ENCODE assay signal across 21 mouse cellular contexts in the genomic region with DNA sequence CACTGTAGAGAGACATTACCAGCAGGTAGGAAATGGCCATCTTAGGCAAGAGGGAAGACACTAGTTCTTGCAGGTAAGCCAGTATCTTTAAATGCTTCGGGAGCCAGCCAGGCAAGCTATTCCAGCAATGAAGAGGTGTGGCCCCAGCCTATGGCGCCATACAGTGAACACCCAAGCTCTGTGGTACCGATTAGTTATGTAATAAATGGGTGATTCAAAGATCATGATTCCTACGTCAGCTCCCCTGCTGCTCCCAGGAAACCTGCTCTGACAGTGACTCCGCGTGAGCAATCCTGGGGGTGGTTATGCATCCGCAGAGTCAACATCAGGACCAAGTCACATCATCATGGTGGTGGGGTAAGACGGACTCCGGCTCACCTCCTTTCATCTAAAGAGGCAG. TPM values are rescaled to one million over a fixed set of nuclear protein-coding genes. Genes with fewer than 3 reads are reported as not detected.
DNase-seq lines count a peak whose midpoint lies in the region; ATAC-seq and TF ChIP-seq lines count a peak whose summit lies in the region.
"Had no signal": no experiment of that assay in that cellular context is flagged by ENCODE, and none has a peak within 500 bp of the region (broad histone marks: within the 10 kb centered on the region; RNA-seq: fewer than 3 reads in every experiment).

No protein-coding gene starts in this region.

- H3K4me1 ChIP-seq in embryonic facial prominence, embryonic 15.5 days = no peaks in the 10 kb centered on the region
- peaks cover 13% of the 10 kb centered on the region for H3K4me1 ChIP-seq in embryonic facial prominence, embryonic 10.5 days
- peaks cover 24% of the 10 kb centered on the region for H3K4me1 ChIP-seq in liver, embryonic 11.5 days (replicated peaks; ENCODE audit: control insufficient read depth, insufficient read depth, low read length)
- peaks cover 82% of the 10 kb centered on the region for H3K4me1 ChIP-seq in liver, embryonic 12.5 days
- H3K4me1 ChIP-seq: hindbrain, embryonic 13.5 days had no signal

- H3K4me3 ChIP-seq in embryonic facial prominence, embryonic 15.5 days (replicated peaks) = no peak overlapping the region
- no peak overlapping the region for H3K4me3 ChIP-seq in embryonic facial prominence, embryonic 10.5 days
- no peak overlapping the region for H3K4me3 ChIP-seq in liver, embryonic 11.5 days (ENCODE audit: low read depth, low read length)
- H3K4me3 ChIP-seq in liver, embryonic 12.5 days = no peak overlapping the region
- H3K4me3 ChIP-seq in myocyte = no peak overlapping the region
- H3K4me3 ChIP-seq: embryonic facial prominence, embryonic 12.5 days; hindbrain, embryonic 13.5 days had no signal

- no peak for DNase-seq in embryonic facial prominence, embryonic 10.5 days (ENCODE audit: low spot score)
- DNase-seq in liver, embryonic 11.5 days (ENCODE audit: low spot score) = no peak
- no peak for DNase-seq in heart, postnatal 25 days (ENCODE audit: low spot score)
- no peak for DNase-seq in kidney, adult 8-10 months
- DNase-seq: adrenal gland, adult 8-10 months; adrenal gland, postnatal 36 days; B cell, adult 2 months; cerebellum, adult 11 months; cerebellum, adult 8-10 months; cerebellum, postnatal 14 days; gastrocnemius, adult 2 months; gastrocnemius, postnatal 25 days; heart, postnatal 10 days had no signal

- peak overlapping the region; percentile 18; the same call in 1 of the 2 replicates for H3K27ac ChIP-seq in embryonic facial prominence, embryonic 15.5 days (replicated peaks)
- H3K27ac ChIP-seq in embryonic facial prominence, embryonic 10.5 days (replicated peaks) = no peak overlapping the region
- peak overlapping the region; percentile 8; the same call in 1 of the 2 replicates for H3K27ac ChIP-seq in liver, embryonic 11.5 days (ENCODE audit: low read depth, low read length)
- no peak overlapping the region for H3K27ac ChIP-seq in liver, embryonic 12.5 days
- H3K27ac ChIP-seq: embryonic facial prominence, embryonic 12.5 days; hindbrain, embryonic 13.5 days had no signal

- intact Hi-C loops in heart, postnatal 25 days (cut with DNase I) = loop anchor here (5.0 kb wide), 1 partner anchor 53 kb away; a partner anchor contains a TSS

- H3ac ChIP-seq in myocyte (ENCODE audit: control insufficient read depth, insufficient read length) = no peak overlapping the region

- H3K36me3 ChIP-seq in embryonic facial prominence, embryonic 15.5 days = no peaks in the 10 kb centered on the region
- H3K36me3 ChIP-seq in embryonic facial prominence, embryonic 10.5 days (replicated peaks) = no peaks in the 10 kb centered on the region
- H3K36me3 ChIP-seq in liver, embryonic 11.5 days (ENCODE audit: control insufficient read depth, insufficient read depth, low read length) = no peaks in the 10 kb centered on the region
- H3K36me3 ChIP-seq in liver, embryonic 12.5 days = no peaks in the 10 kb centered on the region
- H3K36me3 ChIP-seq in myocyte (ENCODE audit: control insufficient read depth, insufficient read depth) = no peaks in the 10 kb centered on the region
- H3K36me3 ChIP-seq: embryonic facial prominence, embryonic 12.5 days; G1E; hindbrain, embryonic 13.5 days had no signal

- no peaks in the 10 kb centered on the region for H3K9me3 ChIP-seq in embryonic facial prominence, embryonic 15.5 days (replicated peaks)
- no peaks in the 10 kb centered on the region for H3K9me3 ChIP-seq in embryonic facial prominence, embryonic 10.5 days
- no peaks in the 10 kb centered on the region for H3K9me3 ChIP-seq in liver, embryonic 11.5 days (ENCODE audit: control insufficient read depth, low read length)
- H3K9me3 ChIP-seq in liver, embryonic 12.5 days (replicated peaks) = no peaks in the 10 kb centered on the region
- H3K9me3 ChIP-seq: embryonic facial prominence, embryonic 12.5 days; G1E; hindbrain, embryonic 13.5 days had no signal

- H3K9ac ChIP-seq in embryonic facial prominence, embryonic 15.5 days = no peak overlapping the region
- no peak overlapping the region for H3K9ac ChIP-seq in liver, embryonic 11.5 days (ENCODE audit: low read depth, low read length)
- H3K9ac ChIP-seq in liver, embryonic 12.5 days = no peak overlapping the region
- H3K9ac ChIP-seq: embryonic facial prominence, embryonic 12.5 days; hindbrain, embryonic 13.5 days had no signal

- H3K79me2 ChIP-seq in myocyte (ENCODE audit: control insufficient read depth, insufficient read depth) = no peaks in the 10 kb centered on the region

- H3K4me2 ChIP-seq in embryonic facial prominence, embryonic 15.5 days (replicated peaks) = no peak overlapping the region
- no peak overlapping the region for H3K4me2 ChIP-seq in liver, embryonic 11.5 days
- H3K4me2 ChIP-seq in liver, embryonic 12.5 days = no peak overlapping the region
- peak overlapping the region; percentile 79 for H3K4me2 ChIP-seq in myocyte (ENCODE audit: low read depth)
- H3K4me2 ChIP-seq: embryonic facial prominence, embryonic 12.5 days; hindbrain, embryonic 13.5 days had no signal

- 81% methylated on average over 9 of the region's 9 CpGs for WGBS in embryonic facial prominence, embryonic 15.5 days
- WGBS in embryonic facial prominence, embryonic 10.5 days = 94% methylated on average over 9 of the region's 9 CpGs
- 97% methylated on average over 9 of the region's 9 CpGs for WGBS in liver, embryonic 11.5 days
- 88% methylated on average over 9 of the region's 9 CpGs for WGBS in liver, embryonic 12.5 days (ENCODE audit: insufficient replicate concordance)

- no peak for TF ChIP-seq POLR2A in myocyte (IDR thresholded peaks at IDR 0.05; ENCODE audit: insufficient read length, low read depth)

- no peak for ATAC-seq in embryonic facial prominence, embryonic 15.5 days (ENCODE audit: insufficient number of reproducible peaks, low FRiP score, low TSS enrichment, low read depth)
- no peak for ATAC-seq in liver, embryonic 11.5 days (replicated peaks; ENCODE audit: low FRiP score)
- no peak for ATAC-seq in liver, embryonic 12.5 days
- ATAC-seq: CD4-positive, CD25-positive, alpha-beta regulatory T cell, adult 4 months; forebrain, embryonic 14.5 days had no signal

- H3K27me3 ChIP-seq in embryonic facial prominence, embryonic 15.5 days = no peaks in the 10 kb centered on the region
- H3K27me3 ChIP-seq in embryonic facial prominence, embryonic 10.5 days (replicated peaks; ENCODE audit: low read depth, poor library complexity, severe bottlenecking) = no peaks in the 10 kb centered on the region
- no peaks in the 10 kb centered on the region for H3K27me3 ChIP-seq in liver, embryonic 11.5 days (replicated peaks; ENCODE audit: control insufficient read depth, insufficient read depth, low read length)
- H3K27me3 ChIP-seq in liver, embryonic 12.5 days (replicated peaks) = no peaks in the 10 kb centered on the region
- no peaks in the 10 kb centered on the region for H3K27me3 ChIP-seq in myocyte (ENCODE audit: control insufficient read depth, insufficient read depth, insufficient read length)
- H3K27me3 ChIP-seq: embryonic facial prominence, embryonic 12.5 days; hindbrain, embryonic 13.5 days had no signal

TF ChIP-seq in myocyte, 11 proteins besides CTCF, POLR2A, EP300 and RAD21:
- TF ChIP-seq REST (IDR thresholded peaks at IDR 0.05; ENCODE audit: insufficient read depth, insufficient read length) = no peak
- TF ChIP-seq POLR2AphosphoS2 (IDR thresholded peaks at IDR 0.05; ENCODE audit: insufficient read length, low read depth) = no peak
- TF ChIP-seq CEBPB (IDR thresholded peaks at IDR 0.05; ENCODE audit: insufficient read depth, poor library complexity, severe bottlenecking) = no peak
- no peak for TF ChIP-seq TCF3 (IDR thresholded peaks at IDR 0.05; ENCODE audit: insufficient read length, low read depth)
- no peak for TF ChIP-seq MYOG (IDR thresholded peaks at IDR 0.05; ENCODE audit: control insufficient read depth in 1 of 3, insufficient read depth in 1 of 3, insufficient read length in 2 of 3, low read depth in 2 of 3)
- TF ChIP-seq USF1 (IDR thresholded peaks at IDR 0.05; ENCODE audit: low read depth) = no peak
- no peak for TF ChIP-seq E2F4 (IDR thresholded peaks at IDR 0.05; ENCODE audit: insufficient read depth)
TF ChIP-seq in myocyte: peak in this region for 0.

RNA-seq across cellular contexts. Expression of a gene that starts 51.1 kb away (rescaled TPM):
- polyA plus RNA-seq in embryonic facial prominence, embryonic 15.5 days (2015; fragmentation: Nextera tagmentation; extraction: Ambion mirVana) = 10.4 and 12.1 TPM in 2 replicates
- 9.1 and 9.9 TPM in 2 replicates for polyA plus RNA-seq in embryonic facial prominence, embryonic 10.5 days (2016; fragmentation: Nextera tagmentation; extraction: Ambion mirVana)
- 25.9 and 26.1 TPM in 2 replicates for polyA plus RNA-seq in liver, embryonic 11.5 days (2014; fragmentation: Nextera tagmentation; extraction: Ambion mirVana)
- polyA plus RNA-seq in liver, embryonic 12.5 days (2016; fragmentation: Nextera tagmentation; extraction: Ambion mirVana) = 14.2 and 14.4 TPM in 2 replicates
- polyA plus RNA-seq in myocyte (2012; fragmentation: generic; extraction: Trizol) = 24.0 TPM
- 10 to 100 TPM; 14.4 to 15.1 TPM for total RNA-seq in heart, postnatal 25 days (2021)

Comparison
In these comparisons a context has a peak if more than half of its experiments do, and no peak if none do; other contexts are left out.
1. H3K27ac ChIP-seq: peak in embryonic facial prominence, embryonic 15.5 days (single experiment) and liver, embryonic 11.5 days (single experiment); none in embryonic facial prominence, embryonic 10.5 days (single experiment) and liver, embryonic 12.5 days (single experiment).